Mouse (Mus musculus) gastrocnemius, adult 18-20 months (tissue): ENCODE data around the gene Gm11237. TPM values are rescaled to one million over a fixed set of nuclear protein-coding genes. Genes with fewer than 3 reads are reported as not detected.
"Not testable (repeated sequence)": the region's sequence is repeated elsewhere in the genome, so short reads cannot be mapped to it uniquely, and the experiment has no call there.

ENCODE experiments used
- DNase-seq: peaks from one replicate; pipeline ENCODE4 v3.0.0; 2021; ENCODE audit warnings: low spot score
- long read RNA-seq, 2 experiments: library from polyadenylated mRNA; stranded (forward); transcript quantifications; one replicate each; pipeline ENCODE4 v2.0.0; 2021
- total RNA-seq, 2 experiments: library from RNA; stranded (reverse); gene quantifications; 2 replicates each; pipeline ENCODE4 v1.2.3; 2021

The Gm11237 gene
- total RNA-seq, result not detected
- long read RNA-seq, experiment 1, result 0 reads
- long read RNA-seq, experiment 2, result 0 reads

GRCm38 (mm10) chr4:73622684-73623083 lies at the start of gene Gm11237:
TSS of gene Gm11237 (plus strand) at chr4:73622984.
- DNase-seq, result not testable (repeated sequence)

- no peak for DNase-seq
Observed at GRCm38 (mm10) chr4:73599248-73599647, 23.5 kb upstream of the Gm11237 start.

GRCm38 (mm10) chr4:73607581-73607980 lies 15.2 kb upstream of the Gm11237 start, which contains the start of gene Gm11238:
TSS of gene Gm11238 (plus strand) at chr4:73607881.
- DNase-seq, result not testable (repeated sequence)

GRCm38 (mm10) chr4:73637821-73638220 lies 15.0 kb downstream of the Gm11237 start, which contains the start of gene Gm11236:
TSS of gene Gm11236 (plus strand) at chr4:73638121.
- not testable (repeated sequence) for DNase-seq

GRCm38 (mm10) chr4:73661864-73662263 lies 39.1 kb downstream of the Gm11237 start:
- not testable (repeated sequence) for DNase-seq

- DNase-seq, result not testable (repeated sequence)
Observed at GRCm38 (mm10) chr4:73668054-73668453, 45.3 kb downstream of the Gm11237 start, which contains the start of gene Gm11239. TSS of gene Gm11239 (plus strand) at chr4:73668354.

Other genes starting within 250 kb of the Gm11237 start
- not detected for gene Gm11487, start 217.9 kb upstream of the Gm11237 start, total RNA-seq
- gene Gm11238, start 15.1 kb upstream of the Gm11237 start, total RNA-seq, result not detected
- not detected for gene Gm11236, start 15.1 kb downstream of the Gm11237 start, total RNA-seq
- gene Gm11239, start 45.4 kb downstream of the Gm11237 start, total RNA-seq, result not detected
- gene Gm428, start 60.5 kb downstream of the Gm11237 start, total RNA-seq, result not detected
- gene Rasef, start 168.0 kb downstream of the Gm11237 start, total RNA-seq, result not detected